Mouse (Mus musculus) thymus, adult 18-20 months (tissue): ENCODE results near the gene Cacnb1.

ENCODE experiments used
- DNase-seq, 2 experiments: peaks; one replicate each; pipeline ENCODE4 v3.0.0; 2022; ENCODE audit warnings: mixed read lengths in 2 of 2

The Cacnb1 gene

GRCm38 (mm10) chr11:98022555-98023371, at the start of gene Cacnb1:
Gene Cacnb1 (minus strand): TSS chr11:98023034.
- DNase-seq = peak; percentile 48 to 51

GRCm38 (mm10) chr11:98067255-98067654, 44.4 kb upstream of the Cacnb1 start:
- DNase-seq = no peak

- no peak for DNase-seq
Measured at GRCm38 (mm10) chr11:98066201-98066600, 43.4 kb upstream of the Cacnb1 start.

GRCm38 (mm10) chr11:98061904-98062562, 39.2 kb upstream of the Cacnb1 start:
- DNase-seq = no peak

- no peak for DNase-seq
Measured at GRCm38 (mm10) chr11:98061441-98061840, 38.6 kb upstream of the Cacnb1 start.

GRCm38 (mm10) chr11:98060104-98060692, 37.4 kb upstream of the Cacnb1 start:
- no peak for DNase-seq

- DNase-seq = no peak
Measured at GRCm38 (mm10) chr11:98059662-98060061, 36.8 kb upstream of the Cacnb1 start.

- no peak for DNase-seq
Measured at GRCm38 (mm10) chr11:98057998-98058397, 35.2 kb upstream of the Cacnb1 start.

- DNase-seq = no peak
Measured at GRCm38 (mm10) chr11:98057466-98057865, 34.6 kb upstream of the Cacnb1 start.

- peak; percentile 50 to 58 for DNase-seq
Measured at GRCm38 (mm10) chr11:98052989-98053834, 30.4 kb upstream of the Cacnb1 start, which contains the start of gene Stac2. Gene Stac2 (minus strand): TSS chr11:98053462.

- no peak for DNase-seq
Measured at GRCm38 (mm10) chr11:98052129-98052988, 29.5 kb upstream of the Cacnb1 start.

GRCm38 (mm10) chr11:98051611-98052128, 28.8 kb upstream of the Cacnb1 start:
- DNase-seq = no peak

- DNase-seq = no peak
Measured at GRCm38 (mm10) chr11:98050940-98051339, 28.1 kb upstream of the Cacnb1 start.

GRCm38 (mm10) chr11:98050520-98050815, 27.6 kb upstream of the Cacnb1 start:
- DNase-seq = no peak

- DNase-seq = no peak
Measured at GRCm38 (mm10) chr11:98049672-98050519, 27.1 kb upstream of the Cacnb1 start.

- DNase-seq = no peak
Measured at GRCm38 (mm10) chr11:98047745-98048144, 24.9 kb upstream of the Cacnb1 start.

GRCm38 (mm10) chr11:98046466-98046865, 23.6 kb upstream of the Cacnb1 start:
- no peak for DNase-seq

GRCm38 (mm10) chr11:98045596-98045995, 22.8 kb upstream of the Cacnb1 start:
- no peak for DNase-seq

GRCm38 (mm10) chr11:98044074-98044473, 21.2 kb upstream of the Cacnb1 start:
- DNase-seq = no peak

GRCm38 (mm10) chr11:98042741-98043140, 19.9 kb upstream of the Cacnb1 start:
- no peak for DNase-seq

- DNase-seq = no peak
Measured at GRCm38 (mm10) chr11:98040975-98041374, 18.1 kb upstream of the Cacnb1 start.
